8 mouse cellular contexts compared by ENCODE assay signal in genomic region chr5:129778996-129779716, GRCm38 (mm10). TPM values are rescaled to one million over a fixed set of nuclear protein-coding genes. Genes with fewer than 3 reads are reported as not detected.
DNase-seq lines count a peak whose midpoint lies in the region; ATAC-seq and TF ChIP-seq lines count a peak whose summit lies in the region.

No protein-coding gene starts in this region.

- H3K27ac ChIP-seq in cortical plate, adult 2 months (ENCODE audit: insufficient read depth, low read length) = no peak overlapping the region

- TF ChIP-seq CTCF in cortical plate, adult 2 months (IDR thresholded peaks at IDR 0.05; ENCODE audit: extremely low read depth, insufficient read depth, low read length) = no peak

- no peaks in the 10 kb centered on the region for H3K4me1 ChIP-seq in cortical plate, adult 2 months (ENCODE audit: control insufficient read depth, insufficient read depth, low read length)

- peak; percentile 85 for ATAC-seq in megakaryocyte, adult 5-6 weeks (ENCODE audit: poor library complexity, severe bottlenecking)

- DNase-seq in adipocyte (ENCODE audit: low spot score) = peak; percentile 89
- DNase-seq in gastrocnemius, adult 8-10 months (ENCODE audit: low spot score in 2 of 2) = peak; percentile 68 to 70
- DNase-seq in hindlimb bud, embryonic 11.5 days (ENCODE audit: extremely low spot score, low read depth, low spot score) = peak; percentile 31
- peak; percentile 57 to 61 for DNase-seq in left cerebral cortex, adult 8-10 months (ENCODE audit: low spot score in 2 of 2)
- peak; percentile 81 to 83 for DNase-seq in right cerebral cortex, adult 2 months (ENCODE audit: low spot score in 2 of 2)
- peak; percentile 80 for DNase-seq in urinary bladder, postnatal 14 days (ENCODE audit: low spot score)

- peak overlapping the region; percentile 48 for H3K4me3 ChIP-seq in cortical plate, adult 2 months (ENCODE audit: insufficient read depth, low read length)

- peak; percentile 91 for TF ChIP-seq POLR2A in cortical plate, adult 2 months (IDR thresholded peaks at IDR 0.05; ENCODE audit: extremely low read depth, insufficient read depth, low read length)

RNA-seq across cellular contexts. Expression of gene Psph, which starts 8.1 kb away (rescaled TPM):
- 27.4 and 27.5 TPM in 2 replicates for polyA plus RNA-seq in cortical plate, adult 2 months (2012; rRNA removed)
- total RNA-seq in gastrocnemius, adult 8-10 months (2022) = 10 to 100 TPM; 11.6 to 15.4 (median 14.8) TPM
- total RNA-seq in left cerebral cortex, adult 8-10 months (2022) = 10 to 100 TPM; 18.8 to 21.3 (median 19.6) TPM
- total RNA-seq in megakaryocyte, adult 5-6 weeks (2015) = 8.8 and 11.1 TPM in 2 replicates
- total RNA-seq in megakaryocyte, adult 5-6 weeks (2017) = 9.8 and 10.3 TPM in 2 replicates

RNA-seq across cellular contexts. Expression of gene Nipsnap2, which starts 54.3 kb away (rescaled TPM):
- polyA plus RNA-seq in cortical plate, adult 2 months (2012; rRNA removed) = 84.1 and 88.4 TPM in 2 replicates
- 100 to 1,000 TPM; 494 to 562 (median 513) TPM for total RNA-seq in gastrocnemius, adult 8-10 months (2022)
- 10 to 100 TPM; 87.2 to 95.0 (median 91.5) TPM for total RNA-seq in left cerebral cortex, adult 8-10 months (2022)
- 26.3 and 29.6 TPM in 2 replicates for total RNA-seq in megakaryocyte, adult 5-6 weeks (2015)
- 26.5 and 29.3 TPM in 2 replicates for total RNA-seq in megakaryocyte, adult 5-6 weeks (2017)

Comparison
In these comparisons a context has a peak if more than half of its experiments do, and no peak if none do; other contexts are left out.
1. DNase-seq: peak in every context shown above with its lines; median percentile 89 in adipocyte; 82 in right cerebral cortex, adult 2 months; 80 in urinary bladder, postnatal 14 days; 69 in gastrocnemius, adult 8-10 months; 59 in left cerebral cortex, adult 8-10 months; 31 in hindlimb bud, embryonic 11.5 days.
2. RNA of gene Nipsnap2, which starts 54.3 kb away (total RNA-seq): 494 to 562 TPM in gastrocnemius, adult 8-10 months; 87.2 to 95.0 TPM in left cerebral cortex, adult 8-10 months and 26.3 to 29.6 TPM in megakaryocyte, adult 5-6 weeks; every median in the first group is over 4 times any median in the second.